Mouse (Mus musculus) cerebellum, adult 2 months (tissue): ENCODE results near the gene Acap1. TPM values are rescaled to one million over a fixed set of nuclear protein-coding genes. Genes with fewer than 3 reads are reported as not detected.
A peak's percentile ranks its signal among the peaks of the same experiment; 100 is the strongest.

Experiments
- DNase-seq, 2 experiments: peaks; one replicate each; pipeline ENCODE4 v3.0.0; 2021
- H3K27ac ChIP-seq: fragments of 200-500 bp; 2 replicates; pipeline ENCODE4 v1.5.1; 2012; ENCODE audit warnings: low read length, control low read depth, inconsistent platforms; ENCODE audit not compliant: insufficient read depth
- H3K27me3 ChIP-seq: fragments of 200-500 bp; 2 replicates; pipeline ENCODE4 v1.6.1; 2012; ENCODE audit warnings: inconsistent platforms, mild to moderate bottlenecking, low read length, moderate library complexity; ENCODE audit not compliant: control insufficient read depth, insufficient read depth
- H3K4me1 ChIP-seq: fragments of 200-500 bp; 2 replicates; pipeline ENCODE4 v1.6.1; 2011; ENCODE audit warnings: low read length; ENCODE audit not compliant: control insufficient read depth, insufficient read depth
- H3K4me3 ChIP-seq: fragments of 200-500 bp; replicated peaks from 2 replicates; pipeline ENCODE3; 2011; ENCODE audit warnings: mild to moderate bottlenecking, low read depth, low read length, control low read depth; ENCODE audit not compliant: insufficient read depth
- CTCF ChIP-seq: fragments of 200-500 bp; IDR thresholded peaks from 2 replicates; pipeline ENCODE4 v1.5.1; 2011; ENCODE audit warnings: low read depth, mild to moderate bottlenecking, control low read depth, low read length, moderate library complexity, borderline replicate concordance; ENCODE audit not compliant: insufficient read depth
- POLR2A ChIP-seq: fragments of 200-500 bp; IDR thresholded peaks from 2 replicates; pipeline ENCODE4 v1.6.1; 2011; ENCODE audit warnings: low read length, control low read depth, borderline replicate concordance; ENCODE audit not compliant: insufficient read depth
- WGBS: fragments of 180-500 bp; shearing (Covaris S2); methylation state at CpG from one replicate; pipeline ENCODE4 v1.1.7; 2018; 5-methylcytosine and 5-hydroxymethylcytosine counted together
- polyA plus RNA-seq: library from polyadenylated mRNA; depleted of rRNA; stranded (reverse); fragments of >200 nt; gene quantifications from 2 replicates; pipeline ENCODE4 v1.2.3, GENCODE M21; 2012

Gene Acap1
- polyA plus RNA-seq, 1 experiment = 0.18 TPM

DNA sequence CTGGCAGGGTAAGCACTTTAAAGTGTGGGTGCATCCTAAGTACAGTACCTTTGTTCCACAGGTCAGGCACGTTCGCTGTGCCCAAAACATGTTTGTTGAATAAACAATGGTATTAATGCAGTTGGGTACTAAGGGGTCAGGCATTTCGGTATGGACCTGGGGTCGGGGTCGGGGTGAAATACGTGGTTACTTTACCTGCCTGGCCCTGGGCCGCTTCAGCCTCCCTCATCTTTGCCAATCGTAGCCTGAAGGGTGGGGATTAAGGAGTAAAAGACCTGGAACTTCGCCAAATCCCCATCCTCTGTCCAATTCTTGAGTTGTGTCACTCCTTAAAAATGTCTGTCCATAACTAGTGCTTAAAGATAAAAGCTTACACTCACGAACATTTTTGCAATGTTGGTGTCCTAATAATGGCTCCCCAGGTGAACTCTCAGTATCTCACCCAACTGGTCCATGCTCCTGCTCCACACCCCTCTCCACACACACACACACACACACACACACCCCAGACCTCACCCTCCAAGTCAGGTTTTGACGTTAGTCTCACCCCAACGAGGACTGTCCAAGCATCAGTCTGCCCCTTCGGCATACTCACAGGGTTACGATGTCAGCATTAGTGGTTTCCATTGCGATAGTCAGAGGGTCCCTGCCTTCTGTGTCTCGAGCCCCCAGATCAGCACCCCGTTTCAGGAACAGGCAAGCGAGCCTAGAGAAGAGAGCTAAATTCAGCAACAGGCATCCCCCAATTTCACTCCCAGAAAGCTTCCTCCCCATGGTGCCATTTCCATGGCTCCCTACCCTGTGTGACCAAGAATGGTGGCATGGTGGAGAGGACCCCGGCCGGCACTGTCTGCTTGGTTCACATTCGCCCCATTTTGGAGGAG is 13.3 kb downstream of the Acap1 start:
- 60% methylated on average over 21 of the region's 21 CpGs for WGBS
- Histone ChIP-seq H3K4me3 (peak overlapping the region; percentile 57), H3K27me3 (no peaks in the 10 kb centered on the region), H3K27ac (no peak overlapping the region), H3K4me1 (no peaks in the 10 kb centered on the region)
- no peak for DNase-seq
- TF ChIP-seq POLR2A (no peak), CTCF (no peak)

DNA sequence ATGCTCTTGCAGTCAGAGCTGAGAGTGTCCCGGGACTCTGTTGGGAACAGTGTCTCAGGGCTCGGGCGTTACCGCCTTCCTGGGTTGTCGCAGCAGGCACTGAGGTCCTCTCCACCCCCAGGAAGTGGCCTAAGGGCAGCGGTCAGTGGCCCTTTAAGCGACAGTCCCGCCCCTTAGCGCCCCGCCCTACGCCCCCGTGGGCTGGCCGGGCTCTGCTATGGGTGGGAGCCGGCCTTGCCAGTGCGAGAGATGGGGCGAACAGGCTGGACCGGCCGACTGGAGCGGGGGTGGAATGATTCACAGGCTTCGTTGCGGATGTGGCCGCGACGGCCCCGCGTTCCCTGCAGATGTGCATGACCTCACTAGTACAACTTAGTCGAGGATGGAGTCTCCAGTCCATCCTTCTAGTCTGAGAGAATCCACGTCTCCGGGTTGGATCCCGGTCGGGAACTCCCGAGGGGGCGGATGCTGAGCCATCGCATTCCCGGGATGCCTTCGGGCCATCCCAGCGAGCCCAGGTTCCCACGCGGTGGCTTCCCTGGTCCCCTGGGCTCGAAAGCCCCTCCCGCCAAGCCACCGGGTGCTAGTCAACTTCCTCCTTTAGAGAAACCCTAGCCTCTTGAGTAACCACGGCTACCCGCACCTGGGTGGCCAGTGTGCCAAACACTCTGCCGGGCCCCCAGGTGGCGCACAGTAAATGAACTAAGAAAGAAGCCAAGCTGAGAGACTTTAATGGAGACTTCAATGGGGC is 14.3 kb downstream of the Acap1 start, which contains the start of gene Kctd11:
Kctd11 (minus strand) TSS at position 554 of the 751 bp plus-strand sequence.
- TF ChIP-seq POLR2A (peak; percentile 68; the same call in 1 of the 2 replicates), CTCF (no peak)
- under 1% methylated on average over 46 of the region's 46 CpGs for WGBS
- H3K27me3 ChIP-seq = no peaks in the 10 kb centered on the region
- peak within 1 kb of the TSS; percentile 57 for H3K4me3 ChIP-seq
- peak; percentile 78 to 81 for DNase-seq
- no peaks in the 10 kb centered on the region for H3K4me1 ChIP-seq
- H3K27ac ChIP-seq = no peak within 1 kb of the TSS; the same call in 1 of the 2 replicates

DNA sequence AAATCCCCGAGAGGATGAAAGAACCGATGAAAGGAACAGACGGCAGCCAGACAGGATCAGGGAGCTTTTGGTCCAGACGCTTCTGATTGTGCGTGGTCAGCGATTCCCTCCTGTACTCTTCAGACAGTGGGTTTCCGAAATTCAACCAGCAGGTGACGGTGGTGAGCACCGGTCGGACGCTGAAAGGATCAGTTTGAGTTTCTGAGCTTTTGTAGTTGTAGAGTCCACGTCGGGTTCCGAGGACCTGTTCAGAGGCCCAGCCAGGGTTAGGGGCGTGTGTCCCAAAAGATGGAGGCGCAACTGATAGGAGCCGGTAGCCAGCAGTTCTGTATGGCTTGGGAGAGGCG is 14.9 kb downstream of the Acap1 start:
- H3K4me1 ChIP-seq = no peaks in the 10 kb centered on the region
- TF ChIP-seq POLR2A = no peak
- TF ChIP-seq CTCF = peak; percentile 72; the same call in 1 of the 2 replicates

DNA sequence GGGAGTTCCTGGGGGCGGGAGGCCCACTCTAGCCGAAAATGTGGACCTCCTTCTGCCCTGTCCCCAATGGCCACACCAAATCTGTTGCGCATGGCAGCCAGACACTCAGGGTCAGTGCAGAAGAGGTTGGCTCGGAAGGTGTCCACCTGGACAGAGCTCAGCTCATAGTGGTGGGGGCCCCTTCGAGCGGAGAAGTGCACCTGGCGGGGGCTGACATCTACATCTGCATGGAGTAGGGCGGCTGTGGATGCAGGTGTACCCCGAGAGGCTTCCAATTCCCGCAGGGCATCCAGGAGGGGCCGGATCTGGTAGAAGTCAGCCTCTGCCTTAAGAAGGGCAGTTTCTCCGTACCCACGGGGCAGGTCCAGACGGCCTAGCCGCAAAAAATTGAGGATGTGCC is 15.6 kb downstream of the Acap1 start:
- Histone ChIP-seq H3K27ac (no peak overlapping the region), H3K4me1 (no peaks in the 10 kb centered on the region), H3K27me3 (no peaks in the 10 kb centered on the region), H3K4me3 (no peak overlapping the region)
- no peak for DNase-seq
- no peak for TF ChIP-seq CTCF
- no peak for TF ChIP-seq POLR2A
- WGBS = 73% methylated on average over 15 of the region's 15 CpGs

More for the DNA sequence above, 14.9 kb downstream of the Acap1 start:
- peak; percentile 62 to 68 for DNase-seq
- Histone ChIP-seq H3K27me3 (no peaks in the 10 kb centered on the region), H3K4me3 (peak overlapping the region; percentile 57), H3K27ac (no peak overlapping the region; the same call in 1 of the 2 replicates)
- under 1% methylated on average over 18 of the region's 18 CpGs for WGBS

DNA sequence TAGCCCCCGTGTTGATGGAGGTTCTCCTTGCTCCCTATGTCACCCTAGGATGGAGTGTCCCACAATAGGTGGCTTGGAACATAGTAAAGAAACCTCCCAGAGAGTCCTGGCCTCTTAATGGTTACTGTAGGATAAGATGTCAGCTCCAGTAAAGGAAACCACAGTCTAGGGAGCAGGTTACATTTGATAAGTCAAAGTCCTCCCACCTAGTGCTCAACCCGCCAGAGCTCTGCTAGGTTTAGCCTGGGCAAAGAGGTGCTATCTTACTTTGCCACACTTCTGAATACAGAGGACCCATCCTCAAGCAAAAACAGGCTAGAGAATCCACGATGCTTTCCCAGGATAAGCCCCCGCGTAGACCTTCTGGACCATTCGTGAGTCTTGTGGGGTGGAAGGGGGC is 16.4 kb downstream of the Acap1 start:
- 87% methylated on average over 6 of the region's 6 CpGs for WGBS
- Histone ChIP-seq H3K4me3 (no peak overlapping the region), H3K27ac (no peak overlapping the region), H3K27me3 (no peaks in the 10 kb centered on the region), H3K4me1 (no peaks in the 10 kb centered on the region)
- no peak for DNase-seq
- TF ChIP-seq CTCF (no peak), POLR2A (no peak)

DNA sequence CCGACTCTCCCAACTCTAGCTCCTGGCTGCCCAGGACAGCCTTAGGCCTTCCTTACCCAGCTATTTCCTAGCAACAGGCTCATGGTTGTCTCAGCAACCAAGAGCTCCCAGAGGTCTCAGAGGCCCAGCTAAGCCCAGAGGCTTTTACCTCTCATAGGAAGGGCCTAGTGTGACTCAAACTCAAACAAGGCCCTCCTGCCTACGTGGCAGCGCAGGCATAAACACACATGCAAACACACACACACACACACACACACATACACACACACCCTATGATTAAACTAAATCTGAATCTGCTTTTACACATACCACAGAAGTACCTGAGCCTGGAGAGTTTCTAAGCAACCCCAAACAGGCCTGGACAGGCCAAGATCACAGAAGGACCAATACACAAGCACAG is 16.9 kb downstream of the Acap1 start:
- no peak for DNase-seq
- H3K27me3 ChIP-seq = no peaks in the 10 kb centered on the region
- no peak for TF ChIP-seq POLR2A
- TF ChIP-seq CTCF = no peak
- H3K27ac ChIP-seq = no peak overlapping the region
- H3K4me1 ChIP-seq = no peaks in the 10 kb centered on the region
- 68% methylated on average over 3 of the region's 3 CpGs for WGBS
- H3K4me3 ChIP-seq = no peak overlapping the region

DNA sequence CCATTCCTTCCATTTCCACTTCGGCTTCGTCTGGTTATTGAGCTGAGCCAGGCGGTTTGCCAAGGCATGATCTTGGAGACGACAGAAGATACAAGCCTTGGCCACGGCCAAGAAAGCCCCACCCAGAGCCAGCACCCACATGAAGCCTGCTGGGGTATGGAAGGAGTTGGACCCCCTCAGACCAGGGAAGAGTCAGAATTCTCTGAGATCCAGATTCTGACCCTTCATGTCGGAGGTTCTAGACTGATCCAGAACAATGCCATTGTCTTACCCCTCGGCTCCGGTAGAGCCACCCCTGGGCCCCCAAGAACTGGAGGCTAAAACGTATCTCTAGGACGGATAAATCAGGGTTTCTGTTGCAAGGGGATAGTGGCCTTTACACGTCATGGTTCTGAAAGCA is 17.5 kb downstream of the Acap1 start, which contains the start of gene Tmem95:
Tmem95 (minus strand) TSS at position 141 of the 400 bp plus-strand sequence.
- Histone ChIP-seq H3K27ac (no peak within 1 kb of the TSS), H3K4me3 (peak within 1 kb of the TSS; percentile 3), H3K4me1 (no peaks in the 10 kb centered on the region), H3K27me3 (no peaks in the 10 kb centered on the region)
- 74% methylated on average over 11 of the region's 11 CpGs for WGBS
- DNase-seq = no peak
- TF ChIP-seq CTCF (no peak), POLR2A (no peak)
